Mouse (Mus musculus): ENCODE data around the gene Plin1. TPM values are rescaled to one million over a fixed set of nuclear protein-coding genes. Genes with fewer than 3 reads are reported as not detected.

The Plin1 gene
- polyA plus RNA-seq (2014; fragmentation: Illumina TruSeq; extraction: RNeasy Lipid Tissue Mini Kit (QIAGEN cat#74804); ENCODE audit: low read depth, low replicate concordance), result 1.1 TPM

GRCm38 (mm10) chr7:79732622-79733021 is at the start of gene Plin1:
Plin1 (minus strand) TSS chr7:79732903.

GRCm38 (mm10) chr7:79742659-79743536 is 10.2 kb upstream of the Plin1 start, which contains the start of the genes Pex11a and Wdr93:
Pex11a (minus strand) TSS chr7:79743131.
Wdr93 (plus strand) TSS chr7:79743163.

GRCm38 (mm10) chr7:79715187-79715981 is 17.3 kb downstream of the Plin1 start, which contains the start of gene Kif7:
Kif7 (minus strand) TSS chr7:79715720.

Other genes with a start within 250 kb of the Plin1 start
- 20.4 TPM for gene Rhcg, start 115.2 kb downstream of the Plin1 start, polyA plus RNA-seq (2014; fragmentation: Illumina TruSeq; extraction: RNeasy Lipid Tissue Mini Kit (QIAGEN cat#74804); ENCODE audit: low read depth, low replicate concordance)
- gene Ticrr, start 72.7 kb downstream of the Plin1 start, polyA plus RNA-seq (2014; fragmentation: Illumina TruSeq; extraction: RNeasy Lipid Tissue Mini Kit (QIAGEN cat#74804); ENCODE audit: low read depth, low replicate concordance), result 0.12 TPM
- gene Kif7, start 17.2 kb downstream of the Plin1 start, polyA plus RNA-seq (2014; fragmentation: Illumina TruSeq; extraction: RNeasy Lipid Tissue Mini Kit (QIAGEN cat#74804); ENCODE audit: low read depth, low replicate concordance), result 0.20 TPM
- 40.0 TPM for gene Pex11a, start 10.2 kb upstream of the Plin1 start, polyA plus RNA-seq (2014; fragmentation: Illumina TruSeq; extraction: RNeasy Lipid Tissue Mini Kit (QIAGEN cat#74804); ENCODE audit: low read depth, low replicate concordance)
- 1.5 TPM for gene Wdr93, start 10.3 kb upstream of the Plin1 start, polyA plus RNA-seq (2014; fragmentation: Illumina TruSeq; extraction: RNeasy Lipid Tissue Mini Kit (QIAGEN cat#74804); ENCODE audit: low read depth, low replicate concordance)
- not detected for gene Mesp1, start 60.9 kb upstream of the Plin1 start, polyA plus RNA-seq (2014; fragmentation: Illumina TruSeq; extraction: RNeasy Lipid Tissue Mini Kit (QIAGEN cat#74804); ENCODE audit: low read depth, low replicate concordance)
- gene Mesp2, start 77.8 kb upstream of the Plin1 start, polyA plus RNA-seq (2014; fragmentation: Illumina TruSeq; extraction: RNeasy Lipid Tissue Mini Kit (QIAGEN cat#74804); ENCODE audit: low read depth, low replicate concordance), result not detected
- 36.1 TPM for gene Anpep, start 128.2 kb upstream of the Plin1 start, polyA plus RNA-seq (2014; fragmentation: Illumina TruSeq; extraction: RNeasy Lipid Tissue Mini Kit (QIAGEN cat#74804); ENCODE audit: low read depth, low replicate concordance)
- gene Ap3s2, start 187.7 kb upstream of the Plin1 start, polyA plus RNA-seq (2014; fragmentation: Illumina TruSeq; extraction: RNeasy Lipid Tissue Mini Kit (QIAGEN cat#74804); ENCODE audit: low read depth, low replicate concordance), result 42.6 TPM
- 10.0 TPM for gene Arpin, start 202.5 kb upstream of the Plin1 start, polyA plus RNA-seq (2014; fragmentation: Illumina TruSeq; extraction: RNeasy Lipid Tissue Mini Kit (QIAGEN cat#74804); ENCODE audit: low read depth, low replicate concordance)

Measured in kidney, adult 10 weeks (tissue).